Mouse (Mus musculus) small intestine, adult 2 months (tissue): ENCODE measurements at regions not wholly inside any gene's neighbourhood (a gene's known extent, or its start where the extent isn't known, plus 50 kb on each side); places are given as distances from the start of the nearest gene placed in this dataset.

Experiments
- H3K27ac ChIP-seq: fragments of 200-500 bp; 2 replicates; pipeline ENCODE4 v1.5.1; 2012; ENCODE audit warnings: low read depth, low read length, control low read depth, inconsistent platforms; ENCODE audit not compliant: insufficient read depth
- H3K27me3 ChIP-seq: fragments of 200-500 bp; 2 replicates; pipeline ENCODE4 v1.6.1; 2012; ENCODE audit warnings: mild to moderate bottlenecking, moderate library complexity, low read length, inconsistent platforms; ENCODE audit not compliant: control insufficient read depth, insufficient read depth
- H3K36me3 ChIP-seq: fragments of 200-500 bp; 2 replicates; pipeline ENCODE4 v1.6.1; 2012; ENCODE audit warnings: mild to moderate bottlenecking, low read length, control low read depth, inconsistent platforms; ENCODE audit not compliant: control insufficient read depth, insufficient read depth
- H3K4me1 ChIP-seq: fragments of 200-500 bp; 2 replicates; pipeline ENCODE4 v1.6.1; 2012; ENCODE audit warnings: low read length, inconsistent platforms, mixed read lengths; ENCODE audit not compliant: control insufficient read depth, insufficient read depth, insufficient read length
- H3K4me3 ChIP-seq: fragments of 200-500 bp; 2 replicates; pipeline ENCODE4 v1.5.1; 2012; ENCODE audit warnings: low read depth, mild to moderate bottlenecking, control low read depth, inconsistent platforms, low read length, moderate library complexity
- CTCF ChIP-seq: fragments of 200-500 bp; IDR thresholded peaks from 2 replicates; pipeline ENCODE4 v1.5.1; 2012; ENCODE audit warnings: low read depth, mild to moderate bottlenecking, control low read depth, inconsistent platforms, low read length, moderate library complexity, mixed read lengths; ENCODE audit not compliant: insufficient replicate concordance, insufficient read length; ENCODE audit errors: extremely low read depth
- POLR2A ChIP-seq: fragments of 200-500 bp; IDR thresholded peaks from 2 replicates; pipeline ENCODE4 v1.6.1; 2012; ENCODE audit warnings: low read depth, mild to moderate bottlenecking, control low read depth, inconsistent platforms, low read length, moderate library complexity
- WGBS: fragments of 180-500 bp; shearing (Covaris S2); methylation state at CpG from one replicate; pipeline ENCODE4 v1.1.7; 2018; 5-methylcytosine and 5-hydroxymethylcytosine counted together

GRCm38 (mm10) chr1:157048996-157049395, 59.5 kb downstream of the Tex35 start:
- Histone ChIP-seq H3K4me1 (peaks cover 6% of the 10 kb centered on the region; the same call in 1 of the 2 replicates), H3K36me3 (no peaks in the 10 kb centered on the region), H3K27ac (no peak overlapping the region), H3K27me3 (no peaks in the 10 kb centered on the region), H3K4me3 (no peak overlapping the region)
- WGBS: 93% methylated on average over 3 of the region's 3 CpGs
- no peak for TF ChIP-seq POLR2A
- TF ChIP-seq CTCF: no peak

GRCm38 (mm10) chr1:157048201-157048923, 60.1 kb downstream of the Tex35 start:
- WGBS: 61% methylated on average over 11 of the region's 11 CpGs
- no peaks in the 10 kb centered on the region for H3K27me3 ChIP-seq
- peak overlapping the region; percentile 68 for H3K27ac ChIP-seq
- H3K4me3 ChIP-seq: peak overlapping the region; percentile 25; the same call in 1 of the 2 replicates
- TF ChIP-seq CTCF (no peak), POLR2A (no peak)
- H3K36me3 ChIP-seq: no peaks in the 10 kb centered on the region
- H3K4me1 ChIP-seq: peaks cover 6% of the 10 kb centered on the region; the same call in 1 of the 2 replicates

GRCm38 (mm10) chr1:157047751-157048200, 60.7 kb downstream of the Tex35 start:
- 68% methylated on average over 4 of the region's 4 CpGs for WGBS
- peaks cover 6% of the 10 kb centered on the region; the same call in 1 of the 2 replicates for H3K4me1 ChIP-seq
- no peaks in the 10 kb centered on the region for H3K36me3 ChIP-seq
- no peaks in the 10 kb centered on the region for H3K27me3 ChIP-seq
- no peak overlapping the region for H3K4me3 ChIP-seq
- peak overlapping the region; percentile 68 for H3K27ac ChIP-seq
- TF ChIP-seq CTCF (no peak), POLR2A (no peak)

GRCm38 (mm10) chr1:157046760-157047182, 61.7 kb downstream of the Tex35 start:
- WGBS: 66% methylated on average over 4 of the region's 4 CpGs
- H3K27me3 ChIP-seq: no peaks in the 10 kb centered on the region
- no peaks in the 10 kb centered on the region for H3K36me3 ChIP-seq
- peak overlapping the region; percentile 49; the same call in 1 of the 2 replicates for H3K27ac ChIP-seq
- no peak overlapping the region for H3K4me3 ChIP-seq
- H3K4me1 ChIP-seq: peaks cover 6% of the 10 kb centered on the region; the same call in 1 of the 2 replicates
- TF ChIP-seq POLR2A (no peak), CTCF (no peak)

GRCm38 (mm10) chr1:157039836-157040196, 68.7 kb downstream of the Tex35 start:
- H3K27ac ChIP-seq: no peak overlapping the region
- WGBS: 19% methylated on average over 4 of the region's 4 CpGs
- TF ChIP-seq CTCF (no peak), POLR2A (no peak)

GRCm38 (mm10) chr1:157039016-157039835, 69.3 kb downstream of the Tex35 start:
- no peak overlapping the region for H3K27ac ChIP-seq
- H3K36me3 ChIP-seq: no peaks in the 10 kb centered on the region
- H3K4me3 ChIP-seq: no peak overlapping the region
- H3K4me1 ChIP-seq: peaks cover 4% of the 10 kb centered on the region; the same call in 1 of the 2 replicates
- TF ChIP-seq POLR2A (no peak), CTCF (no peak)
- WGBS: 9% methylated on average over 14 of the region's 14 CpGs
- no peaks in the 10 kb centered on the region for H3K27me3 ChIP-seq

More at GRCm38 (mm10) chr1:157039836-157040196, 68.7 kb downstream of the Tex35 start:
- H3K27me3 ChIP-seq: no peaks in the 10 kb centered on the region
- no peak overlapping the region for H3K4me3 ChIP-seq
- no peaks in the 10 kb centered on the region for H3K36me3 ChIP-seq
- H3K4me1 ChIP-seq: peaks cover 4% of the 10 kb centered on the region; the same call in 1 of the 2 replicates

- TF ChIP-seq CTCF: no peak
- no peak for TF ChIP-seq POLR2A
- no peaks in the 10 kb centered on the region for H3K36me3 ChIP-seq
- WGBS: 60% methylated on average over 14 of the region's 14 CpGs
- H3K4me1 ChIP-seq: peaks cover 4% of the 10 kb centered on the region; the same call in 1 of the 2 replicates
- no peaks in the 10 kb centered on the region for H3K27me3 ChIP-seq
- H3K27ac ChIP-seq: no peak overlapping the region
- H3K4me3 ChIP-seq: no peak overlapping the region
These were observed 70.1 kb downstream of the Tex35 start for GRCm38 (mm10) chr1:157038111-157039008.
